Mouse (Mus musculus) lung, adult 2 months (tissue): Measurements from ENCODE around the gene Rufy4.

Source experiments
- CTCF ChIP-seq: fragments of 200-500 bp; IDR thresholded peaks from 2 replicates; pipeline ENCODE4 v1.5.1; 2011; ENCODE audit warnings: mild to moderate bottlenecking, low read length, control low read depth; ENCODE audit not compliant: insufficient read depth
- POLR2A ChIP-seq: fragments of 200-500 bp; IDR thresholded peaks from 2 replicates; pipeline ENCODE4 v1.6.1; 2011; ENCODE audit warnings: low read depth, mild to moderate bottlenecking, control low read depth, low read length, borderline replicate concordance; ENCODE audit errors: extremely low read depth

DNA sequence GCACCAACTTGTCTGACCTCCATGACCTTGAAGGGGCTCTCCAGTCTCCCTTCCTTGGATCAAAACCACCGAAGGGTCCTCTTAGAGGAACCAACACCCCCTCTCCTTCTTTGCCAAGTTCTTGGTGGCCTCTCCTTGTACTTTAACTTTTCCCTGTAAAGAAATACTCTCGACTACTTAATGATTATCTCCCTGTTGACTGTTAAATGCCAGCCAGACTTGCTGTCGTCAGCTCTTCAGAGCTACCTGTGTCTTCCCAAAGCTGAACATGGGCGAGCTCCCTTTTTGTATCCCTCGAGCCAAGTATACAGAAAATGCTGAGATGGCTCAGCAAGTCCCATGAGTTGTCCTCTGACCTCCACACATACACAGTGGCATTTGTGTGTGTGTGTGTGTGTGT, 31.9 kb upstream of the Rufy4 start:
- TF ChIP-seq CTCF (no peak), POLR2A (no peak)
